Mouse (Mus musculus) limb, embryonic 14.5 days (tissue): ENCODE data around the gene Brwd1. TPM values are rescaled to one million over a fixed set of nuclear protein-coding genes. Genes with fewer than 3 reads are reported as not detected.
"Not testable (repeated sequence)": the region's sequence is repeated elsewhere in the genome, so short reads cannot be mapped to it uniquely, and the experiment has no call there.

Experiments
- ATAC-seq: fragments of 200-750 bp; cut with Nextera tagmentation; 2 replicates; pipeline ENCODE4 v1.8.0; 2017; ENCODE audit warnings: low read depth, moderate number of reproducible peaks, moderate TSS enrichment; ENCODE audit not compliant: low FRiP score
- DNase-seq: peaks from one replicate; pipeline ENCODE4 v3.0.0-alpha.2; 2015; ENCODE audit warnings: low spot score
- H3K27ac ChIP-seq: fragments of 300-500 bp; sonication (generic); replicated peaks from 2 replicates; pipeline ENCODE4 v1.5.1; 2014; ENCODE audit warnings: low read depth, mild to moderate bottlenecking, low read length, moderate library complexity, mixed read lengths
- H3K27me3 ChIP-seq: fragments of 300-500 bp; sonication (generic); 2 replicates; pipeline ENCODE4 v1.6.1; 2014; ENCODE audit warnings: low read length, mixed read lengths; ENCODE audit not compliant: control insufficient read depth, insufficient read depth
- H3K36me3 ChIP-seq: fragments of 300-500 bp; sonication (generic); 2 replicates; pipeline ENCODE4 v1.6.1; 2014; ENCODE audit warnings: mild to moderate bottlenecking, low read length, moderate library complexity, mixed read lengths; ENCODE audit not compliant: control insufficient read depth, insufficient read depth
- H3K4me1 ChIP-seq: fragments of 300-500 bp; sonication (generic); 2 replicates; pipeline ENCODE4 v1.6.1; 2014; ENCODE audit warnings: antibody characterized with exemption, low read length, mixed read lengths; ENCODE audit not compliant: control insufficient read depth, insufficient read depth
- H3K4me2 ChIP-seq: fragments of 300-500 bp; sonication (generic); replicated peaks from 2 replicates; pipeline ENCODE4 v1.6.1; 2014; ENCODE audit warnings: low read depth, mild to moderate bottlenecking, low read length, moderate library complexity; ENCODE audit not compliant: severe bottlenecking
- H3K4me3 ChIP-seq: fragments of 300-500 bp; sonication (generic); replicated peaks from 2 replicates; pipeline ENCODE4 v1.5.1; 2014; ENCODE audit warnings: low read length
- H3K9ac ChIP-seq: fragments of 300-500 bp; sonication (generic); 2 replicates; pipeline ENCODE4 v1.6.1; 2014; ENCODE audit warnings: mild to moderate bottlenecking, low read depth, low read length, moderate library complexity; ENCODE audit not compliant: severe bottlenecking
- H3K9me3 ChIP-seq: fragments of 300-500 bp; sonication (generic); 2 replicates; pipeline ENCODE4 v1.6.1; 2016; ENCODE audit warnings: low read length; ENCODE audit not compliant: control insufficient read depth
- POLR2A ChIP-seq: fragments of 200-500 bp; IDR thresholded peaks from 2 replicates; pipeline ENCODE4 v1.8.0; 2012; ENCODE audit warnings: inconsistent platforms, mild to moderate bottlenecking, moderate library complexity, borderline replicate concordance; ENCODE audit not compliant: insufficient read depth, insufficient read length; ENCODE audit errors: extremely low read depth
- WGBS: fragments of 180-500 bp; shearing (Covaris S2); extraction: QIAGEN DNeasy Blood & Tissue Kit; methylation state at CpG from one replicate; pipeline ENCODE4 v1.1.7; 2014; 5-methylcytosine and 5-hydroxymethylcytosine counted together
- polyA plus RNA-seq, 2 experiments: library from polyadenylated mRNA; depleted of rRNA in 1 of 2; stranded (reverse) in 1 of 2; unstranded in 1 of 2; fragments of >200 nt; fragmentation: Nextera tagmentation in 1 of 2; extraction: Ambion mirVana in 1 of 2; gene quantifications; 2 replicates each; pipeline versions ENCODE4 v1.2.1 to v1.2.3; 2012 to 2014

Brwd1 gene
- polyA plus RNA-seq, 2 experiments: 73.5 to 107 TPM

DNA sequence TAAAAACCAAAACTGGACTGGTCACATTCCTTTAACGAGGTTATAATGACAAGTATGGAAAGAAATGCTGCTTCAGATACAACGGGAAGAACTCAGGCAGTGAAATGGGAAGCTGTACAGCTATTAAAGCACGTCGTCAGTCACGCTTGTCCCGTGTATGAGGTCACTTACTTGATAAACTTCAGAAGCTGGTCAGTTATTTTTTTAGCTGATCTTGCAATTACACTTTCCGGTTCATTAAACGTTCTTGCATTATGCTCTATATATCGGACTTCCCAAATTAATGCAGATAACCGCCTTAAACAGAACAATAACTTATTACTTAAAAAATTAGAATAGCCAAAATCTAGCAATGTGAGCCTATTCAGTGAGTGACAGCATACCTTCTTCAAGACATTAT, 61.3 kb downstream of the Brwd1 start:
- TF ChIP-seq POLR2A: no peak
- 91% methylated on average over 10 of the region's 10 CpGs for WGBS
- DNase-seq (no peak), ATAC-seq (no peak)
- H3K27me3 ChIP-seq: no peaks in the 10 kb centered on the region
- H3K4me1 ChIP-seq: no peaks in the 10 kb centered on the region
- no peak overlapping the region for H3K9ac ChIP-seq
- peaks cover 90% of the 10 kb centered on the region for H3K36me3 ChIP-seq
- H3K4me3 ChIP-seq: no peak overlapping the region
- H3K4me2 ChIP-seq: no peak overlapping the region
- H3K27ac ChIP-seq: no peak overlapping the region
- H3K9me3 ChIP-seq: no peaks in the 10 kb centered on the region

DNA sequence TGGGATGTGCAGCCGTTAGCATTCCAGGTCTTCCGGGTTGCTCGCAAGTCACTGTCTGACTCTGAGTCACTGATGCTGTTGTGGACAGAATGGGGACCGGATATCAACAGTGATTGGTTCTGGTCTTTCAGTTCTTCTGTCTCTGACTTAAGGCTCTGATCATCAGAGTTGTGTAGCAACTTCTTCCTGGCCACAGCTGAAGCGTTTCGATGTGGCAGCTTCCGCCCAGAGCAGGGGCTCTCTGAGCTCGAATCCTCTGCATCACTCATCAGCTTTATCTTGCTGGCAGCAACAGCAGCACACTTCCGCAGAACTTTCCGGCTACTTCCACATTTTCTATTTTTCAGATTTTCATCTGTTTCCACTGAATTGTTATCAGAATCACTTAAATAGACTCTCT, 73.2 kb downstream of the Brwd1 start:
- not testable (repeated sequence) for H3K27ac ChIP-seq
- peaks cover 24% of the 10 kb centered on the region for H3K36me3 ChIP-seq

DNA sequence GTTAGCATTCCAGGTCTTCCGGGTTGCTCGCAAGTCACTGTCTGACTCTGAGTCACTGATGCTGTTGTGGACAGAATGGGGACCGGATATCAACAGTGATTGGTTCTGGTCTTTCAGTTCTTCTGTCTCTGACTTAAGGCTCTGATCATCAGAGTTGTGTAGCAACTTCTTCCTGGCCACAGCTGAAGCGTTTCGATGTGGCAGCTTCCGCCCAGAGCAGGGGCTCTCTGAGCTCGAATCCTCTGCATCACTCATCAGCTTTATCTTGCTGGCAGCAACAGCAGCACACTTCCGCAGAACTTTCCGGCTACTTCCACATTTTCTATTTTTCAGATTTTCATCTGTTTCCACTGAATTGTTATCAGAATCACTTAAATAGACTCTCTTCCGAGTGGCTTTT, 78.0 kb downstream of the Brwd1 start:
- H3K27ac ChIP-seq, H3K27me3 ChIP-seq, H3K4me2 ChIP-seq, H3K9ac ChIP-seq, ATAC-seq, H3K4me1 ChIP-seq, H3K4me3 ChIP-seq, H3K9me3 ChIP-seq, DNase-seq: not testable (repeated sequence)
- no CpG with 5 or more reads among the region's 10 CpGs for WGBS
- peaks cover 45% of the 10 kb centered on the region for H3K36me3 ChIP-seq

More for the DNA sequence above, 73.2 kb downstream of the Brwd1 start:
- not testable (repeated sequence) for H3K9me3 ChIP-seq, H3K27me3 ChIP-seq, H3K4me1 ChIP-seq, H3K9ac ChIP-seq, DNase-seq, H3K4me2 ChIP-seq, H3K4me3 ChIP-seq, ATAC-seq
- WGBS: no CpG with 5 or more reads among the region's 10 CpGs

DNA sequence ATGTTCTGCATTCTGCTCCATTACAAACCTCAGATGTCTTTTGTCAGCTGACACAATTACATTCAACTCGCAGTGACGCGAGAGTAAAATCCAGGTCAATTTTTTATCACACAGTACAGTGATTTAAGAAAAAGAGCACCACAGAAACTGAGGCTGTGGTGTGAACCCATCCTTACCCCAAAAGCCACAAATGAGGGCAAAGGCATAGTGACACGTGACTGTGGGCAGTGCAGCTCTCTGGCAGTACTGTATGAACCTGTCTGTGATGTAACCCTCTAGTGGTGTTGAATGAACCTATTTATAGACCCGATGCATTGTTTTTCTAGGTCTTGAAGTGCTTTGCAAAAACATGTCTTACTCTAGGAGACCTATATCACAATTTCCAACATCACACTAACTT, 83.0 kb downstream of the Brwd1 start:
- Histone ChIP-seq H3K9me3 (no peaks in the 10 kb centered on the region), H3K9ac (no peak overlapping the region), H3K4me3 (no peak overlapping the region), H3K36me3 (peaks cover 69% of the 10 kb centered on the region), H3K27ac (no peak overlapping the region), H3K4me1 (no peaks in the 10 kb centered on the region), H3K4me2 (no peak overlapping the region), H3K27me3 (no peaks in the 10 kb centered on the region)
- no peak for DNase-seq
- ATAC-seq: no peak
- no peak for TF ChIP-seq POLR2A
- WGBS: 92% methylated on average over 5 of the region's 5 CpGs

DNA sequence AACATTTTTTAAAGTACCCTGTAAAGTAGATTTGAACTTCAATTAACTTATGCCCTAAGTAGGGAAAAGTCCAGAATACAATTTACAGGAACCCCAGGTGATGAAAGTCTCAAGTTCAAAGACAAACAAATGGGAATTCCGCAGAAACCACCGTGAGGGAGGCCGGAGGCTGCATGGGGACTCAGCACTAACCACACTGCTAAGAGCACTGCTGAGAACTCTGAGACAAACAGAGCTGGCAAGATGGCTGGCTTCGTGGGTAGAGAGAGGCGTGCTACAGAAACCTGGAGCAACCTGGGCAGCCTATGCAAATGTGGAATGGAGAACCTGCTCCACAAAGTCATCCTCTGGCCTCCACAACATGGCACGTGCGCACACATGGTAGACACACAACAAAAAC, 86.2 kb downstream of the Brwd1 start:
- DNase-seq (no peak), ATAC-seq (no peak)
- WGBS: 84% methylated on average over 7 of the region's 7 CpGs
- no peak overlapping the region for H3K4me3 ChIP-seq
- no peak for TF ChIP-seq POLR2A
- no peak overlapping the region for H3K27ac ChIP-seq
- H3K36me3 ChIP-seq: peaks cover 57% of the 10 kb centered on the region
- H3K4me1 ChIP-seq: no peaks in the 10 kb centered on the region
- no peaks in the 10 kb centered on the region for H3K27me3 ChIP-seq
- no peaks in the 10 kb centered on the region for H3K9me3 ChIP-seq
- no peak overlapping the region for H3K9ac ChIP-seq
- H3K4me2 ChIP-seq: no peak overlapping the region

DNA sequence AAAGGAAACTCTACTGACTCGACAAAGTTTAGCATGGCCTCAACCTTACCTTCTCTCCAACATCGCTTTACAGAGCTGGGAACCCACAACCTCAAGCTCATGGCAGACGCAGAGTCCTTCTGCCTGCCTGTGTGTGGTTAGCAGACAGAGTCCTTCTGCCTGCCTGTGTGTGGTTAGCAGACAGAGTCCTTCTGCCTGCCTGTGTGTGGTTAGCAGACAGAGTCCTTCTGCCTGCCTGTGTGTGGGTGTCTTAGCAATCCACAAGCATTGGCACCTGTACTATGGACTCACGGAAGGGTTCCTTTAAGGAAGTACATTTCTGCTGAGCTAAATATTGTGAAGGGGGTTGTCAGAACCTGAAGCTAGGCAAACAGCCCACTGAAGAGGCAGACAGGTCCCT, 87.8 kb downstream of the Brwd1 start:
- DNase-seq, H3K9ac ChIP-seq, H3K9me3 ChIP-seq, ATAC-seq, H3K27me3 ChIP-seq, H3K4me1 ChIP-seq, H3K27ac ChIP-seq, H3K4me2 ChIP-seq, H3K4me3 ChIP-seq: not testable (repeated sequence)
- peaks cover 43% of the 10 kb centered on the region for H3K36me3 ChIP-seq
- whole genome bisulfite sequencing: 81% methylated on average over 4 of the region's 4 CpGs
